In genomic region chr3:58253942-58254341, GRCm38 (mm10) we compare ENCODE assay signal across 10 mouse cellular contexts.
A peak's percentile ranks its signal among the peaks of the same experiment; 100 is the strongest.
DNase-seq lines count a peak whose midpoint lies in the region; ATAC-seq and TF ChIP-seq lines count a peak whose summit lies in the region.
"Had no signal": no experiment of that assay in that cellular context is flagged by ENCODE, and none has a peak within 500 bp of the region (broad histone marks: within the 10 kb centered on the region; RNA-seq: fewer than 3 reads in every experiment).

No protein-coding gene starts in this region.

- no peaks in the 10 kb centered on the region for H3K9me3 ChIP-seq in lung, postnatal 0 days (ENCODE audit: low read length)
- H3K9me3 ChIP-seq in hindbrain, embryonic 12.5 days (replicated peaks): no peaks in the 10 kb centered on the region
- H3K9me3 ChIP-seq in forebrain, embryonic 12.5 days: no peaks in the 10 kb centered on the region
- H3K9me3 ChIP-seq: intestine, embryonic 15.5 days; limb, embryonic 13.5 days had no signal

- no peak overlapping the region for H3K4me2 ChIP-seq in lung, postnatal 0 days (replicated peaks; ENCODE audit: low read depth, low read length)
- no peak overlapping the region for H3K4me2 ChIP-seq in hindbrain, embryonic 12.5 days (replicated peaks)
- no peak overlapping the region for H3K4me2 ChIP-seq in forebrain, embryonic 12.5 days
- H3K4me2 ChIP-seq: intestine, embryonic 15.5 days; limb, embryonic 13.5 days had no signal

- 44% methylated on average over 8 of the region's 8 CpGs for WGBS in lung, postnatal 0 days
- 85% methylated on average over 8 of the region's 8 CpGs for WGBS in hindbrain, embryonic 12.5 days
- 92% methylated on average over 8 of the region's 8 CpGs for WGBS in forebrain, embryonic 12.5 days

- H3K4me1 ChIP-seq in lung, postnatal 0 days (ENCODE audit: insufficient read depth, low read depth, low read length): no peaks in the 10 kb centered on the region
- H3K4me1 ChIP-seq in hindbrain, embryonic 12.5 days: no peaks in the 10 kb centered on the region
- no peaks in the 10 kb centered on the region for H3K4me1 ChIP-seq in forebrain, embryonic 12.5 days
- H3K4me1 ChIP-seq: intestine, embryonic 15.5 days; limb, embryonic 13.5 days had no signal

- H3K9ac ChIP-seq in lung, postnatal 0 days (replicated peaks; ENCODE audit: low read depth): no peak overlapping the region
- H3K9ac ChIP-seq in hindbrain, embryonic 12.5 days: no peak overlapping the region
- no peak overlapping the region for H3K9ac ChIP-seq in forebrain, embryonic 12.5 days
- H3K9ac ChIP-seq: intestine, embryonic 15.5 days; limb, embryonic 13.5 days had no signal

- TF ChIP-seq CTCF in lung, postnatal 0 days (IDR thresholded peaks at IDR 0.05): no peak

- H3K27ac ChIP-seq in lung, postnatal 0 days (ENCODE audit: low read length): no peak overlapping the region
- no peak overlapping the region for H3K27ac ChIP-seq in hindbrain, embryonic 12.5 days
- no peak overlapping the region for H3K27ac ChIP-seq in forebrain, embryonic 12.5 days
- H3K27ac ChIP-seq: intestine, embryonic 15.5 days; limb, embryonic 13.5 days had no signal

- H3K4me3 ChIP-seq in lung, postnatal 0 days (ENCODE audit: low read depth, low read length): no peak overlapping the region
- H3K4me3 ChIP-seq in hindbrain, embryonic 12.5 days: no peak overlapping the region
- no peak overlapping the region for H3K4me3 ChIP-seq in forebrain, embryonic 12.5 days (replicated peaks)
- H3K4me3 ChIP-seq: intestine, embryonic 15.5 days; limb, embryonic 13.5 days had no signal

- peak; percentile 83 for ATAC-seq in cerebellum, adult (ENCODE audit: insufficient number of reproducible peaks, low FRiP score, low TSS enrichment)
- ATAC-seq in lung, postnatal 0 days: no peak; the same call in 1 of the 2 replicates
- ATAC-seq in hindbrain, embryonic 12.5 days (ENCODE audit: low FRiP score): no peak
- no peak for ATAC-seq in forebrain, embryonic 12.5 days (ENCODE audit: low FRiP score)
- ATAC-seq: intestine, embryonic 15.5 days had no signal

- no peaks in the 10 kb centered on the region for H3K36me3 ChIP-seq in lung, postnatal 0 days (ENCODE audit: insufficient read depth, low read length)
- no peaks in the 10 kb centered on the region for H3K36me3 ChIP-seq in hindbrain, embryonic 12.5 days
- H3K36me3 ChIP-seq in forebrain, embryonic 12.5 days (replicated peaks): no peaks in the 10 kb centered on the region
- H3K36me3 ChIP-seq: intestine, embryonic 15.5 days; limb, embryonic 13.5 days had no signal

- TF ChIP-seq EP300 in lung, postnatal 0 days (IDR thresholded peaks at IDR 0.05): no peak

- DNase-seq in cerebellum, adult 11-12 months: no peak
- DNase-seq in lung, postnatal 0 days (ENCODE audit: low spot score): peak; percentile 7
- DNase-seq in lung, postnatal 36 days: no peak
- peak; percentile 15 for DNase-seq in heart, postnatal 4 days
- DNase-seq in right cerebral cortex, postnatal 25 days: peak; percentile 56

- no peaks in the 10 kb centered on the region for H3K27me3 ChIP-seq in lung, postnatal 0 days (replicated peaks; ENCODE audit: insufficient read depth, low read length)
- no peaks in the 10 kb centered on the region for H3K27me3 ChIP-seq in hindbrain, embryonic 12.5 days
- no peaks in the 10 kb centered on the region for H3K27me3 ChIP-seq in forebrain, embryonic 12.5 days
- H3K27me3 ChIP-seq: intestine, embryonic 15.5 days; limb, embryonic 13.5 days had no signal

Comparison
In these comparisons a context has a peak if more than half of its experiments do, and no peak if none do; other contexts are left out.
1. DNase-seq: peak in lung, postnatal 0 days (single experiment), heart, postnatal 4 days (single experiment) and right cerebral cortex, postnatal 25 days (single experiment); none in cerebellum, adult 11-12 months (single experiment) and lung, postnatal 36 days (single experiment).